Mouse (Mus musculus) kidney, adult 9 months (tissue): ENCODE measurements around the gene Scin.

Experiments used
- DNase-seq: peaks from one replicate; pipeline ENCODE4 v3.0.0; 2022

The Scin gene

DNA sequence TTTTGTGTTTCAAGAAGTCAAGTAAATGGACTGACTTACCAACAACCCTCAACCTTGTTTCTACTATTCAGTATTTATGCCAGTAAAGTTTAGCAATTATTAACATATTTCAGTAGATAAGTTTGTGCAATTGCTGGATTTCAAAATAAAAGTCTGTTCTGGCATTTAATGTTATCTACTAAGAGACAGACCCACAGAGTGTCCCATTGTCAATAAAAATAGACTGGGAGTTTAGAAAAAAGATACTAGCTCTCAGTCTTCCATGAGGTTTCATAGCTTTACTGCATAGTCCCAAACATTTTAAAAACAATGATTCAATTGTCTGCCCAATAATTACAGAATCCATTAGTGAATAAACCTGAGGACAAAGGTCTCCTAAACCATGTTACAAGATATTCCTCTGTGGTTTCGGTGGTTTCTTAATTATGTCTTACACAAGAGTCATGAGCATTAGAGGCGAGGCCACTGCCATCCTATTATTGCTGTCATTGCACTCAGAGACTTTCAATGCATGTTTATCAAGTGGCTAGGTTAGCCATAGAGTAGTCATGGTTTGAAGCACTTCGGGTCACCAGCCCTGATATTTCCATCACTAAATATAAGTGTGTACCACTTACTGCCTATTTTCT is 110.9 kb downstream of the Scin start:
- no peak for DNase-seq

DNA sequence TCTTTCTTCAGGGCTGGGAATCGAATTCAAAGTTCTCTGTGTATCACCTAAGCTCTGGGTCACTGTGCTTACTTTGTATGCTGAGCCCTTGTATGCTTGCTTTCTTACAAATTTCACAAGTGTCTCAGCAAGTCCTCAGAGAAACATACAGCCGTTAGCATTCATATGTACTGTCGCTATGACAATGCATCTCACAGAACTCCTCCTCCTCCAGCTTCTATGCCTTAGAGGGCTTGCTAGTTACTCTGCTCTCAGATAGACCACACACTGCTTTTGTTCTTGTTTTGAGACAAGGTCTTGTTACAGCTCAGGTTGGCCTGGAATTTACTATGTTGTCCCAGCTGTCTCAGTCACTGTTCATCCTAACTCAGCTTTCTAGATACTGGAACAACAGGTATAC is 111.7 kb downstream of the Scin start:
- no peak for DNase-seq

DNA sequence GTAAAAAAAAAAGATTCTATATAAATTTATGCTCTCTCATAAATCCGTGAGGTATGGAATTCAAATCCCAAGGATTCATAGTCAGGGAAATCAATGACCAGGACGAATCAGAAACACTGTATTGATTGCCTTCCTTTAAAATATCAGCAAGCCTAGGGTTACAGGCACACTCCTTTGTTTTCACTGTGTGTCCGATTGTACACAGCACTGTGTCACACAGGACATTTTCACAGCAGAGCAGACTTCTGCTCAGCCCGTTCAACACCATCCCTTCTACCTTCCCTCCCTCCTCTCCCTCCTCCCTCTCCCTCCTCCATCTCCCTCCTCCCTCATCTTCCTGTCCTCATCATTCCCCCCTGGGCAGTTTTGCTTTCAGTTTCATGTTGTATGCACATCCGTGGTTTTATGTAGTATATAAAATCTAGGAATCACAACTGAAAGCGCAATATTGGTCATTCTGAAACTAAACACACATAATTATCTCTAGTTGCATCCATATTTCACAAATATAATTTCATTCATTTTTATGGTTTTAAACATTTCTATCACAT is 116.0 kb downstream of the Scin start:
- no peak for DNase-seq

DNA sequence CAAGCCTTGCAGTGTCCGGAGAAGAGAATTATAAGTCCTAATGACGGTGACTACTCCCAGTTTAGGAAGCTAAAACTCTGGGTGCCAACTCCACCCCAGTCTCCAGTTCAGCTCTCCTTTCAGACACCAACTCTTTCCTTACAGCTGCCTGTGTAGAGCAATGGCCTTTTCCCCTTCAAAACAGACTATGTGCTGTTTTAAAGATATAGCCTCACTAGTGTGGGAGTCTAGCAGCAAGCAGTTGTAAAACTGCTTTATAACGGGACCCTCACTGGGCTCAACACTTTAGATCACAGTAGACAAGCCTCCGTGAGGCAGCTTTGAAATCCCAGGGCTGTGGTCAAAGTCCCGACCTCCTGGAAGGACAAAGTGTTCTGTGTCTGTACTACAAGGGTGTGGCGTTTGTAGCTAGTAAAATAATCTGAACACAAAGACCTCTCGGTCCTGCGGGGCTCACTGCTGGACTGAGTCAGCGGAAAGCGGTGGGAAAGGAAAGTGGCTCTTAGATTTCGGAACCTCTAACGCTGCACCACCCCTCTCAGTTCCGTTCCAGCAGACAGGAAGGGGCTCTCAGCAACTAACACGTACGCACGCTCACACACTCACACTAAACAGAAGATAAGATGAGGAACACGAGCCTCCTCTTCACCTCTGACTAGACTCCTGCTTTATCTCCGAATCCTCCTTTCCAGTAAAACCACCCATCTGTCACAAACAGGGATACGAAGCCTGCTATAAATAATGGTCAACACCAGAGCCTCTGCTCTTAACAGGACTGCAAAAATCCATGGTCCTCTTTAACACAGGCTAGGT is 117.2 kb downstream of the Scin start:
- DNase-seq = peak; percentile 85

DNA sequence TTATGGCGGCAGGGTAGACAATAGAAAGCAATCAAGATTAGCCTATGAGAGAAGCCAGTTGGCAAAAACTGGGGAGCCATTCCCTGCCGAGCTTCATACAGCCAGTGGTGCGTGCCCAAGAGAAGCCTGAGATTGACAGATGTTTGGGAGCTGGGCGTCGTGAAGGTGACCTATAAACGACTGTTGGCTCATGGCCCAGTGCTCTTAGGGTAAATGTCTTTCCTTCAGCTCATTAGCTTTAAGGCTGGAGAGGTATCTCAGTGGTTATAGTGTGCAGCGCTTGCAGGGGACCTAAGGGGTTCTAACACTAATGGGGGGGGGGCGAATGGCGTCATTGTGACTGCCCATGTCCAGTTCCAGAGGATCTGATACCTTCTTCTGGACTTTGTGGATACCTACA is 118.0 kb downstream of the Scin start:
- no peak for DNase-seq

DNA sequence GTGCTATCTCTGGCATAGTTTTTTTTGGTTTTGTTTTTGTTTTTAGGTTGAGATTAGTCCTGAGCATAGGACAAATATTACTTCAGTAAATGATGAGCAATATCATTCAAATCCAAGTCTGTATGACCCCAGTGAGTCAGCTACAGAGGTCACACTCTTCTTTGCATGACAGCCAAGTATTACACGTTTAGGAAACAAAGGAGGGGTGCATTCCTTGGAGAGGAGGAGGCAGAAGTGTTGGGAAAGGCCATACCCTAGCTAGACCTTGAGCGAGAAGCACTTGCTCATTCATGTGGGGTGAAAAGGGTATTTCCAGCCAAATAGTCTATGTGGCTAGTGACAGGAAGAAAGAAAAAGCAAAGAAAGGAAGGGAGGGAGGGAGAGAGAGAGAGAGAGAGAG is 124.2 kb downstream of the Scin start:
- no peak for DNase-seq
